In genomic region chr2:103881026-103881763, GRCm38 (mm10) we compare ENCODE assay signal across 7 mouse cellular contexts.
DNase-seq lines count a peak whose midpoint lies in the region; ATAC-seq and TF ChIP-seq lines count a peak whose summit lies in the region.

No protein-coding gene starts in this region.

- H3K27me3 ChIP-seq in MEL (ENCODE audit: control insufficient read depth in 1 of 2, insufficient read depth in 2 of 2, low read length in 2 of 2): no peaks in the 10 kb centered on the region
- no peaks in the 10 kb centered on the region for H3K27me3 ChIP-seq in hindbrain, embryonic 15.5 days
- H3K27me3 ChIP-seq in megakaryocyte, embryonic 14.5 days (replicated peaks): no peaks in the 10 kb centered on the region
- H3K27me3 ChIP-seq in stomach, embryonic 15.5 days (replicated peaks): no peaks in the 10 kb centered on the region

- peak overlapping the region in 1 of 2 experiments; percentile 31; a peak in 2 of 4 replicates for H3K4me3 ChIP-seq in MEL (ENCODE audit: control insufficient read depth in 1 of 2, insufficient read depth in 1 of 2, low read depth in 2 of 2, low read length in 2 of 2)
- H3K4me3 ChIP-seq in hindbrain, embryonic 15.5 days: no peak overlapping the region
- peak overlapping the region; percentile 74 for H3K4me3 ChIP-seq in megakaryocyte, embryonic 14.5 days (replicated peaks)
- H3K4me3 ChIP-seq in stomach, embryonic 15.5 days (replicated peaks): no peak overlapping the region

- TF ChIP-seq EP300 in MEL (IDR thresholded peaks at IDR 0.05; ENCODE audit: low read depth in 1 of 2, low read length in 2 of 2): 0 out of 4 replicates have a peak, but pooled peaks have one; percentile 14 to 28

- WGBS in hindbrain, embryonic 15.5 days: 36% methylated on average over 10 of the region's 10 CpGs
- 32% methylated on average over 10 of the region's 10 CpGs for WGBS in stomach, embryonic 15.5 days

- peak overlapping the region; percentile 45 for H3K9ac ChIP-seq in MEL (ENCODE audit: control insufficient read depth, low read depth, low read length, poor library complexity, severe bottlenecking)
- H3K9ac ChIP-seq in hindbrain, embryonic 15.5 days: no peak overlapping the region
- no peak overlapping the region for H3K9ac ChIP-seq in stomach, embryonic 15.5 days

- no peak for TF ChIP-seq CTCF in MEL (IDR thresholded peaks at IDR 0.05 in 2 of 3, conservative IDR thresholded peaks at IDR 0.05 in 1 of 3; ENCODE audit: control insufficient read depth in 1 of 3, insufficient read depth in 1 of 3, low read depth in 2 of 3, low read length in 3 of 3, poor library complexity in 1 of 3, severe bottlenecking in 1 of 3)
- no peak for TF ChIP-seq CTCF in brain, embryonic 14.5 days (IDR thresholded peaks at IDR 0.05; ENCODE audit: borderline replicate concordance, extremely low read depth, insufficient read depth, insufficient read length)

- no peak for TF ChIP-seq POLR2A in MEL (IDR thresholded peaks at IDR 0.05; ENCODE audit: control insufficient read depth in 1 of 2, insufficient read depth in 1 of 2, low read depth in 1 of 2, low read length in 2 of 2, poor library complexity in 1 of 2)
- TF ChIP-seq POLR2A in brain, embryonic 14.5 days (IDR thresholded peaks at IDR 0.05; ENCODE audit: borderline replicate concordance, extremely low read depth, insufficient read depth, insufficient read length, poor library complexity, severe bottlenecking): no peak

- peak; percentile 82 for ATAC-seq in hindbrain, embryonic 15.5 days (ENCODE audit: low FRiP score, low read depth)
- ATAC-seq in stomach, embryonic 15.5 days (ENCODE audit: insufficient read depth, low FRiP score, low read depth): peak; percentile 50; the same call in 1 of the 2 replicates

- no peak for TF ChIP-seq RAD21 in MEL (IDR thresholded peaks at IDR 0.05; ENCODE audit: low read depth, low read length)

- H3K9me3 ChIP-seq in MEL (replicated peaks; ENCODE audit: insufficient read depth, low read length): no peaks in the 10 kb centered on the region
- H3K9me3 ChIP-seq in hindbrain, embryonic 15.5 days: no peaks in the 10 kb centered on the region
- no peaks in the 10 kb centered on the region for H3K9me3 ChIP-seq in megakaryocyte, embryonic 14.5 days
- no peaks in the 10 kb centered on the region for H3K9me3 ChIP-seq in stomach, embryonic 15.5 days

- H3K4me1 ChIP-seq in MEL (ENCODE audit: control insufficient read depth in 1 of 2, insufficient read depth in 2 of 2, low read length in 2 of 2): peaks cover 14% of the 10 kb centered on the region in 2 experiments
- H3K4me1 ChIP-seq in hindbrain, embryonic 15.5 days (replicated peaks): peaks cover 13% of the 10 kb centered on the region
- peaks cover 77% of the 10 kb centered on the region for H3K4me1 ChIP-seq in megakaryocyte, embryonic 14.5 days
- peaks cover 3% of the 10 kb centered on the region; the same call in 1 of the 2 replicates for H3K4me1 ChIP-seq in stomach, embryonic 15.5 days

- H3K36me3 ChIP-seq in MEL (ENCODE audit: control insufficient read depth in 1 of 2, insufficient read depth in 2 of 2, low read length in 2 of 2): peaks cover 0 to 20% of the 10 kb centered on the region in 2 experiments; a peak in 2 of 4 replicates
- H3K36me3 ChIP-seq in hindbrain, embryonic 15.5 days: no peaks in the 10 kb centered on the region
- peaks cover 24% of the 10 kb centered on the region for H3K36me3 ChIP-seq in megakaryocyte, embryonic 14.5 days (replicated peaks; ENCODE audit: low read length)
- H3K36me3 ChIP-seq in stomach, embryonic 15.5 days: no peaks in the 10 kb centered on the region

- peak overlapping the region; percentile 3; the same call in 1 of the 2 replicates for H3K4me2 ChIP-seq in hindbrain, embryonic 15.5 days
- H3K4me2 ChIP-seq in stomach, embryonic 15.5 days: no peak overlapping the region

- DNase-seq in MEL (ENCODE audit: low read depth, low spot score): peak; percentile 64
- DNase-seq in brain, embryonic 14.5 days (ENCODE audit: low read depth): peak; percentile 78
- DNase-seq in lung, postnatal 14 days: no peak
- DNase-seq in gastrocnemius, postnatal 14 days: no peak

- peak overlapping the region; percentile 10; the same call in 1 of the 2 replicates for H3K27ac ChIP-seq in MEL (ENCODE audit: control insufficient read depth, low read depth, low read length)
- H3K27ac ChIP-seq in hindbrain, embryonic 15.5 days (replicated peaks): peak overlapping the region; percentile 61; the same call in 1 of the 2 replicates
- H3K27ac ChIP-seq in stomach, embryonic 15.5 days: no peak overlapping the region

- H3K79me2 ChIP-seq in MEL (ENCODE audit: control insufficient read depth, insufficient read depth, low read length, poor library complexity): no peaks in the 10 kb centered on the region

- intact Hi-C loops in gastrocnemius, postnatal 14 days (cut with DNase I; ENCODE audit: low total_unique reads): no loop called here

TF ChIP-seq in MEL, 35 proteins besides CTCF, POLR2A, EP300 and RAD21:
- TF ChIP-seq MAZ (IDR thresholded peaks at IDR 0.05; ENCODE audit: low read depth, low read length): no peak
- TF ChIP-seq BHLHE40 (IDR thresholded peaks at IDR 0.05; ENCODE audit: borderline replicate concordance, low read depth, low read length): peak; percentile 24; the same call in 1 of the 2 replicates
- TF ChIP-seq USF1 (IDR thresholded peaks at IDR 0.05; ENCODE audit: low read depth, low read length): no peak
- TF ChIP-seq GATA1 (IDR thresholded peaks at IDR 0.05; ENCODE audit: low read depth, low read length): 0 out of 2 replicates have a peak, but pooled peaks have one; percentile 24
- peak; percentile 41; the same call in 1 of the 2 replicates for TF ChIP-seq ELF1 (IDR thresholded peaks at IDR 0.05; ENCODE audit: low read depth, low read length)
- no peak for TF ChIP-seq USF2 (IDR thresholded peaks at IDR 0.05; ENCODE audit: borderline replicate concordance in 1 of 2, insufficient read depth in 1 of 2, low read depth in 1 of 2, low read length in 2 of 2)
- peak; percentile 90 for TF ChIP-seq MEF2A (IDR thresholded peaks at IDR 0.05; ENCODE audit: extremely low read depth, insufficient replicate concordance, low read depth, low read length, poor library complexity, severe bottlenecking)
- 0 out of 2 replicates have a peak, but pooled peaks have one; percentile 4 for TF ChIP-seq TCF12 (IDR thresholded peaks at IDR 0.05; ENCODE audit: low read depth, low read length)
- no peak for TF ChIP-seq NELFE (IDR thresholded peaks at IDR 0.05; ENCODE audit: low read depth, low read length)
- TF ChIP-seq NRF1 (IDR thresholded peaks at IDR 0.05; ENCODE audit: insufficient read depth, low read depth, low read length, poor library complexity, severe bottlenecking): no peak
- TF ChIP-seq CHD1 (IDR thresholded peaks at IDR 0.05; ENCODE audit: low read depth, low read length): no peak
- peak; percentile 53; the same call in 1 of the 2 replicates for TF ChIP-seq ETS1 (IDR thresholded peaks at IDR 0.05; ENCODE audit: low read depth, low read length)

Comparison
In these comparisons a context has a peak if more than half of its experiments do, and no peak if none do; other contexts are left out.
1. DNase-seq: peak in MEL (single experiment) and brain, embryonic 14.5 days (single experiment); none in lung, postnatal 14 days (single experiment) and gastrocnemius, postnatal 14 days (single experiment).